Mouse (Mus musculus) cerebellum, adult 9-10 months (tissue): Measurements from ENCODE around the gene Lrrtm4.
A peak's percentile ranks its signal among the peaks of the same experiment; 100 is the strongest.

Experiments
- DNase-seq: peaks from one replicate; pipeline ENCODE4 v3.0.0; 2022

The Lrrtm4 gene

DNA sequence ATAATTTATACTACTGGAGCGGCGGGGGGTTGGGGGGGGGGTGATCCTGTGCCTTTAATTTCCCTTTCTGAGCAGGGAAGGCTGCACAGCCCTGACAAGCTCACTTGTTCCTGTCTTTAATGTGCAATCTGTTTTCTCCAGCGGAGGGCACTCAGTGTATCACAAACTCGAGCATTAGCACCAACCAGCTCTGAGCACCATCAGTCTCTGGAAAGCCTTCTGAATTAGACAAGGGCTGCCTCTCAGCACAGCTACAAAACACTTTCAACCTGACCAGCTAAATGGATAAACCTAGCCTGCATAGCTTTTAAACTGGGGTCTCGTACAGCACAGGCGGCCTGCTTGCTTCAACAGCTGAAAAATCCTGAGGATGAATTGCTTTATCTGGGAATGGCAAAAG, at the start of gene Lrrtm4:
TSS of gene Lrrtm4 (plus strand) at position 113 of the 400 bp plus-strand sequence.
- peak; percentile 32 for DNase-seq

DNA sequence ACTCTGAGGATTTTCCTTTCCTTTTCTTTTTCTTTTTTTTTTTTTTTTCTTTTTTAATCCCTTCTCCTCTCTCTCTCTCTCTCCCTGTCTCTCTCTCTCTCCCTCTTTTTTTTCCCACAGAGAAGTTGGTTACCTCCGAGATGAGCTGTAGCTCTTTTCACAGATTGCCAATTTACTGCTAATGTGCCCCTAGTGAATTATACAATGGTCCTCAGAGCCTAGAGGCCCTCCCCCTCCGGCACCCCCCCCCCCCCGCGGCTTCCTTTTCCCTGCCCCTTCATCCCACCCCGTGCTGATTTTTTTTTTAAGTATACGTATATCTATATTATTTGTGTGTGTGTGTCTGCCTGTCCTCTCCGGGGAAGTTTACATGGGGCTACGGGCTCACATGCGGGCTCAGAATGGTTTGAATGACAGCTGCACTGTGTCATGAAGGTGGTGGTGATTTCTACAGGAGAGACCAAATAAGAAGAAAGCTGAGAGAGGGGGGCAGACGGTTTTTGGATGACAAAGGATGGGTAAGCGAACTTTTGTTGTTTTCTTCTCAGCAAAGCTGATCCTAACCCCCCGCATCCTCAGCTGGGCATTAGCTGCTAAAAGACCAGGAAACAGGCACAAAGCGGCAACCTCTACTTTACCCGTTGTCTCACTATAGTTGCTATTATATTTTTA, 648 bp downstream of the Lrrtm4 start:
- no peak for DNase-seq

DNA sequence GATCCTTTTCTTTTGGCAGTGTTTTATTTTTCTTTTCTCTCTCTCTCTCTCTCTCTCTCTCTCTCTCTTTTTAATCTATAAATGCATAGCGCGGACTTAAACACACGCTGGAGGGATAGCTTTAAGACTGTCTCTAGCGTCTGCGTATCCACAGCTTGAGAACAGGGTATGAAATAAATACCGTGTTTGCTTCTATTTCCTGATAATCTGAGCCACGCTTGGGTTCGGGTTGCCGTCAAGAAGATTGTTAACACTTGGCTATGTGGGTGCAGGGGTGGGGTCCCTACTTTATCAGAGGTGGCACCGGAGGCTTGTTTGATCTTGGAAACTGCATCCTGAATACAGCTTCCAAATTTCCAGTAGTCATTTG, 1.2 kb downstream of the Lrrtm4 start:
- DNase-seq, result no peak

DNA sequence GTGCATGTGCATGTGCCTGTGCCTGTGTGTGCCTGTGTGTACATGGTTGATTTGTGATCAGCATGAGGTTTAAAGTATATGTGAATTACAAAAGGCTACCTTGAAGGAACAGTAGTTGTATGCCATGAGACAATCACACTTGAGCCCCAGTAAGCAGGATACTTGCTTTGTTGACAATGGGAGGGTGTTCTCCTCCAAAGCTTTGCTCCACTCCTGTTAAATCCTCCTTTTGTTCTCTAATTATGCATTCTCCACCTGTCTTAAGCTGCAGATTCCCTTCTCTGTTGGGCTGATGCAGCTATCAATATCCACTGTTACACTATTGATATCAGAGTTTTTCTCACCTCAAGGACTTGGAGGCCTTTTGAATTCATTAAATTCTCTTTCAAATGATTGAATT, 38.2 kb downstream of the Lrrtm4 start:
- no peak for DNase-seq

DNA sequence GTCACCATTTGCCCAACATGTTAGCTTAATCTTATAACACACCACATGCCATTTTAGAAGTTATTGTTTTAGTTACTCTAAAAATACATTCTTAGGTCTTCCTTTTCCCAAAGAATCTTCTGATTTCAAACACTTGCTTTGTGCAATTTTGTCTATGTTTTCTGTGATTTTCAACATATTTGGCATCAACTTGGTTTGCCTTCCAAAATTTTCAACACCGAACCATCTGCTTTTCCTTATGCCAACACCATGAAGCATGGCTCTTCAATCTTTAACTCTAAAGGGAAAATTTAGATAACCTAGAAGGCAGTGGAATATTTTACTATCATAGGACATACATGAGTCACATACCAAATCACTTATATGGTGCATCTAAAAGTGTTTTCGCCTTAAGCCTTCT, 59.3 kb downstream of the Lrrtm4 start:
- no peak for DNase-seq

DNA sequence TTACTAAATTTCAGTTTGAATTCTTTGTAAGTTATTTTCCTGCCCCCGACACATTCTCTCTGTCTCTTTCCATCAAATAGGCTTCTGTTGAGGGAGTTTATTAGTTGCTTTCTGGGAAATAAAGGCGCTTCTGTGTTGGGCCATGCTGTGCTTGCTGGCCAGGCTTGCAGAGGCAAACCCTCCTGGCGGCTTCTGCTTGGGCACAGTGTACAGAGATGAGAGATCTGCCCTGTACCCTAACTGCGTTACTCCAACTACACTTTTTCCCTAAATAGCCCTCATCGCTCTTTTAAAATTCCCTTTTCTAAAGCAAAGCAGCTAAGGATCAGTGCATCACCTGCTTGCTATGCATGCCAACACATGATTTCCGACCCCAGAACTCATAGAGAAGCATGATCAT, 60.6 kb downstream of the Lrrtm4 start:
- DNase-seq, result no peak

DNA sequence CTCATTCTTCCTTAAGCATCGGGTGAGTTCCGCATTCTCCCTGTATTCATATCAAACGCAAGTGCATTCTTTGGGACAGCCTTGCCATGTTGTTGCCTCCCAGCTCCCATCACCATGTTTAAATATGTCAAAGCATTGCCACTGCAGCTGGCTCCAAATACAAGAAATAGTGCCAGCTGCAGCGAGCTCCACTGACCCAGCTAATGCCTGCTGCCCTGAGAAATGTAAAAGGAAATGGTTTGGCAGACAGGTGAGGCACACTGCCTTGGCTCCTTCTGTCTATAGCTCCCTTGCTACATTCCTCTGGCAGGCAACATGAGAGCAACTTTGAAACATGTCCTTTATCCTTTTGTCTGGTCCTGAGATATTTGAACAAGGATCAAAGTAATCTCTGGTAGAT, 76.2 kb downstream of the Lrrtm4 start:
- no peak for DNase-seq

DNA sequence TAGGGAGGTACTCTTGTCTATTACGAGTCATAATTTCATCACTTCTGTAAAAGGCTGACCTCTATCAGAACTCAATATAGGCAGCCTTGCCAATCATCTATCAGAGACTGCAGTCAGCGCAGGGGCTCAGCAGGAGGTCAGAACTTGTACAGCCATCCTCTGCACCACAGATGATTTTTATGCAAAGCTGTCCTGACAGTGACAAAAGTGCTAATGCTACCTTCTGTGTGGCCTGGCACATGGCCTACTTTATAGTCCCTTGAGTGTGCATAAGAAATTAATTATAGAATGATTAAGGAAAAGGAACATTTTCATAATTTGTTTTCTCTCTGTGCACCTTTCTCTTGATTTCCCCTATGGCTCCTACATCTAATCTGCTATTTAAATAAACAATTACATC, 86.7 kb downstream of the Lrrtm4 start:
- peak; percentile 1 for DNase-seq

DNA sequence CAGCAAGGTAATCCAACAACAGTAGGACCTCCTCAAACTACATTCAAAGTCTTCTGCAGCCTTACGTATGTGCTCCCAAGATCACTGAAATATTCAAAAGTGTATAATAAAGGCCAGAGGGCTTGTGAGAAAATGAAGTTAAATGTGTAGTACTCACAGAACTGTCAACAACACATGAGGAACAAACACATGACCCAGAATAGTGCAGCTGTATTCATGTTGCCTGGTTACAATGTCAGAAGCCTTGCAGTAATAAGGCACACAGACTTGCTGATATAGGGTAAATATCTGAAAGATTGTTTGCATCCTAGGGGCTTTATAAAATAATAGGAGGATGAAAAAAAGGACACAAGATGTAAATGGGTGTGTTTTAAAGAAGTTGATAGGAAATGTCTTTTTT, 87.2 kb downstream of the Lrrtm4 start:
- no peak for DNase-seq

DNA sequence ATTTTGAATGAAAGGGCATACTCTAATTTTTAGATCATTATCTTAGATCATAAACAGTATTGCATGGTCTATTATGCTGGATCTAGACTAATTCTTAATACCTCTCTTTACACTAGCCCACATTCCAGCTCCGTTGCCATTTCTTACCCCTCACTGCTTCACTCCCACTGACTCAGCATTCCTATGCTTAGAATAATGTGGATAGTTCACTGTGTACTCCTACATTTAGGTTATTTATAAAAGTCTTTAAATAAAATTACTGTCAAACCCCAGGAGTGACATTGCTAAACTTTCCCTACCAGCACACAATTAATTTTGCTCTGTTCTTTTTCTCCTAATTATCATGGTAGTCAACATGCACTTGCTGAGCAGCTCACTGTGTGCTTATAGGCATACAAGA, 107.7 kb downstream of the Lrrtm4 start:
- DNase-seq, result no peak

DNA sequence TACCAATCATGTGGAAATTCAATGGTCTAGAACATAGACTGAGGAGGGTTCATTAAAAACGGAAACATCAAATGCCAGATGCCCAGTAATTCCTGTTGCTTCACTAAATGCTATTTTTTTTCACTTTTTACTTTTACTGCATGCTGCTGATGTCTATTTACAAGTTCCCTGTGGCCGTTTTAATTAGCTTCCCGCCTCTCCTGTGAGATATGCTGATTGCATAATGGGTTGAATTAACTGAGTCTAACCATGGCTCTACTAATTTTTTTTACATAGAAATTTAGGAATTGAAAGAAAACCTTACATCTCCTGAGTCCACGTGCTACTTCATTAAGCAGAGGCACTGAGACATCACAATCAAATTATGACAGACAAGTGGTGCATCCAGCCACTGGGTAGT, 143.9 kb downstream of the Lrrtm4 start:
- no peak for DNase-seq

DNA sequence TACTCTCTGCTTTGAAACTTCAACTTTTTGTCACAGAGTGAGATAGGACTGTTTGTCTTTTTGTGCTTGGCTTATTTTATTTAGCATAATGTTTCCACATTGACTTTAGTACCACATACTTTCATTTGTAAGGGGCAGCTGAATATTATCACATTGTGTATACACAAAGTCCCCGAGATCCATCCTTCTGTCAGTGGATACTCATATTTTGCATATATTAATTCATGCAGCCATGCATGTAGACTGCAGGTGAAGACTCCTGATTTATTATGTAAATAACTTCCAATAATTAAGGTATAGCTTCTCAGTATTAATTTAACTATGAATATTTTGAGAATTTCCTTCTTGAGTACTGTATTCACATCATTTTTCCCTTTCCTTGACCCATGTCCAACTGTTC, 163.2 kb downstream of the Lrrtm4 start:
- DNase-seq, result no peak

DNA sequence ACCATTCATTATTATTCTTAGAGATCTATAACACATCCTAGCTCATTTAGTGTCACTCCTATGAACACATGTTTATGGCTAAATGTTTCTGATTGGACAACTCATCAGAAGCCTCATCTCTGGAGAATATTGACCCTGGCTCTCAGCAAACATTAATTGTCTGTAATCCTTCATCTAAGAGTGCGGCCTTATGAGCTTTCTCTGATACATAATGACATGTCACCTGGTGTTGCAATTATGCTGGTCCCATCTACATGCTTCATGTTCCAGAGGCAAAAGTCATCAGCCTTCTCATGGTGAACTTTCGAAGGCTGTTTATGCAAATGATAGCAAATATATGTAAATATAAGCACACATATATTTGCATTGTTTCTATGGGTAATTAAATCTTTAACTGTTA, 163.7 kb downstream of the Lrrtm4 start:
- DNase-seq, result no peak

DNA sequence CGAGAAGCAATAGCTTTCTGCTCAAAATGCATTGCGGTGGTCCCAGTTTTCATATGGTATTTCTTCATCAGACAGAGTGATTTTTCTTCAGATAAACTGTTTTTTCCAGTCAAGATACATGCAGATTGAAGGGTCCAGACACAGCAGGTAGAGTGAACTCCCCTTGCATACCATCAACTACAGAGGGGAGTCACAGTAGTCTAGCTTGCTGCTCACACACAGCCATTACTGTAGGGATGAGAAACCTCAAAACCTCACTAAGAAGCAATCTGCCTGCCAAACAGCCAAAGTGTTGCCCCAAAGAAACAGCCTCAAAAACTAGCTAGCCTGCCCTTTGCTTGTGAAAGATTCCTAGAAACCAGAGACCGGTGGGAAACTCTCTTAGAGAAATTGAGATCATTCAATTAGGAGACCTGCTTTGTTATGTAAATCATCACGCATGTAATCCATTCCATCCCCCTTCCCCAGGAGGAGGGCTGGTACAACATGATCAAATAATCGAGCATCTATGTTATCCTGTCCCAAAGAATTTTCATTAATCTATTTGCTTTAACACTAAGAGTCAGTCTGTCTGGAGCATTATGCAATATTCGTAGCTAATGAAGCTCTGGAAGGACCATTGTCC, 166.9 kb downstream of the Lrrtm4 start:
- no peak for DNase-seq

DNA sequence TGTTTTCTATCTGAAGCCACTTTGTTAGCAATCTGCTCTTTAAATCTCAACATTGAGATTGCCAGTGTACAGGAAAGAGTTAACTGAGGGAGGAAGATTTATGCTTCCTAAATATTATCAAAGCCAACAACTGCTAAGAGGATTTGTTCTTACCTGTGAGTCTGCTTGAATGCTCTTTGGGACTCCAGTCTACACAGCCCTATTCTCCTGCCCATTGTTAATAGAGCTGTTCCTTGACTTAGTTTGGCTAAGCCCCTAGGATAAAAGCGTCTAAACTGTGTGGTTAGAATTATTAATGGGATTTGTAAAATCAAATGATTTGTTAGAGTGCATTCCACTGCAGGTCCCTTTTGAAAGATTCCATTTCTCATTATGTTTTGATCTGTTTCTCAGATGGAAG, 168.1 kb downstream of the Lrrtm4 start:
- DNase-seq, result no peak

DNA sequence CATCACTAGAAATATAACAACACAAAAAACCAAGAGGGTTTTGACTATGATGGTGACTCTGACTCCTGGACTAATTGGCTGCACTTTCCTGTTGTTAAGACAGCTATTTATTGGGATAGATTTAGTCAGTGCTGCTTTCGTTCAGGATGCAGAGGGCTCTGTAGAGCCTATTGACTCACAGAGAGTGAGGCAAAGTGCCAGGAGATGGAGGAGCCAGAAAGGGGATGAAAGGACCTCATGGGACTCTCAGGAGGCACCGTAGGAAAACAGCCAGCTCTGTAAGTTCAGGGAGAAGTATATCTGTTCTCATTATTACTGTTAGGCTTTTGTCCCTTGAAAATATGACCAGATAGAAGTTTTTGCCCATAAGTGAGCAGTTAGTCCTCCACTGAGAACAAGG, 190.8 kb downstream of the Lrrtm4 start:
- DNase-seq, result no peak

DNA sequence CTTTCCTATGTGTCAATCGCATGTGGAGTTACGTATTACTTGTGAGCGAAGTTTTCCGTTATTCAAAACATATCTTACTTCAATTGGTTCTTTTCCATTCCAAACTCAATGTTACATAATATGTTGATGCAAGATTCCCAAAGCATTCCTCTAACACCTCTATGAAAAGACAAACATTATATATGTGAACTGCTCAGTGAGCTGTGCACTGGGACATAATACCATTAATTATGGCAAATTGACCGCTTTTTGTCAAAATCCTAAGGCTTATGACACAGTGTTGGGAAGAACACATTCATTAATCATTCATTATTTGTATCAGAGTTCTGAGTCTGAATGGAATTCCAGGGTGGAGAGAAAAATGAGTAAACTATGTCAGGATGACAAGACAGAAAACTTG, 191.6 kb downstream of the Lrrtm4 start:
- DNase-seq, result no peak

DNA sequence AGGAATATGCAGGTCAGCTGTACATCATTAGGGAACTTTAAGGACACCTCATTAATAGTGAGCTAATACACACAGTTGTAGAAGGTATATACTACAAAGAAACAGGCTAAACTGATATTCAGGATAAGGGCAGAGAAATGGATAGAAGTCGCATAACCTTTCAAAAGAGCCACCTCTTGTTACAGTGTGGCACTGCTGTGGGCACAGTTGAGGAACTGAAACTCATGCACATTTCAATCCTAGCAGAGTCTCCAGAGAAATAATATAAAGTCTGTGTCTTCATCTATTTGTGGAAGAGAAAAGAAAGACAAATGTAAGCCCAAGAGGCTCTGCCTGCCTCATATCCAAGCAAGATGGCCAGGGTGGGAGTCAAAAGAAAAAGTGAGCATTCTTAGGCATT, 242.9 kb downstream of the Lrrtm4 start:
- DNase-seq, result no peak

DNA sequence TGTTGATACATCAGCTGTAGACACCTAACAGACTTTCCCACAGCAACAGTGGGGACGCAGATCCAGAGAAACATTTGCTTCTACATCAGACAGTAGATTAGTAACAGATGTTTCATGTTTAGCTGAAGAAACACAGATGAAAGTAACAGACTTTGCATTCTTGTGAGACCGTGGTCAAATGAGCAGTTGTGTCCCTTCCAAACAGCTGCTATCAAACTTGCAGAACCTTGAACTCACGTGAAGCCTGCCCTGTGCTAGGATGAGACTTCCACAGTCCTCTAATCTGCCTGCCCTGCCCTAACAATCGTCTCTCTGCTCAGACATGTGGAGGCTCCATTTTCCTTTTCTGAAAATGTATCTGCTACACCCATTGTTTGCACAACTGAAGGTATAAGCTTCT, 245.3 kb downstream of the Lrrtm4 start:
- DNase-seq, result no peak

DNA sequence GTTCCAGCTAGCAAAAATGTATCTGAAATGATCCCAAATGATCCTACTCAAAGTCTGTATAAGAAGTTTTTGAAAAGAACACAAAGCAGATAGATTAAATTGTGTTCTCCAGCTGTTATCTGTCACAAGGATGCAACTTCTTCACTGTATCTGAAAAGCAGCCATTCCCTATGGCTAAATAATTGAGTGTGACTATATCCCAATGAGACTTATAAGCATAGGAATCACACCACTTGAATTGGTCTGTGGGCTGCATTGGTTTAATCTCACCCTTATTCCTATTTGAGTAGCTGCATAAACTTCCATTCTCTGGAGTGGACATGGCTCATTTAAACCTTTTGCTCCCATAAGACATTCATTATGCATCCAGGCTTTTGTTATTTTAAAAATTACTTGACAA, 245.9 kb downstream of the Lrrtm4 start:
- no peak for DNase-seq

DNA sequence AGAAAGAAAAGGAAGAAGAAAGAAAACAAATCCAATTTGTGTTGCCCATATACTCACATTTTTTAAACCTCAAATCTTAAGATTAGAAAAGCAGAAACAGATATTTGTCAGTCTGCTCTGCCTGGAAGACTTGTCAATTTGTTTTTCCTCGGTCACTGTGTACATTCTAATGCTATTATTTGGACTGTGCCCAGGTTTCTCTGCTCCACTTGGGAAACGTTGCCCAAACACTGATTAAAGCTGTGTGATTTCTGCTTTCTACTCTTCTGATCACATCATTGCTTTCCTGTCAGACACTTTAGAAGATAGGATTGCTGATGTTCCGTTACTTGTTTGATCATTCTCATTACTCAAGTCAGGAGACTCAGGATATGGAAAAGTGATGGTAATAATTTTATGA, 247.1 kb downstream of the Lrrtm4 start:
- DNase-seq, result no peak

DNA sequence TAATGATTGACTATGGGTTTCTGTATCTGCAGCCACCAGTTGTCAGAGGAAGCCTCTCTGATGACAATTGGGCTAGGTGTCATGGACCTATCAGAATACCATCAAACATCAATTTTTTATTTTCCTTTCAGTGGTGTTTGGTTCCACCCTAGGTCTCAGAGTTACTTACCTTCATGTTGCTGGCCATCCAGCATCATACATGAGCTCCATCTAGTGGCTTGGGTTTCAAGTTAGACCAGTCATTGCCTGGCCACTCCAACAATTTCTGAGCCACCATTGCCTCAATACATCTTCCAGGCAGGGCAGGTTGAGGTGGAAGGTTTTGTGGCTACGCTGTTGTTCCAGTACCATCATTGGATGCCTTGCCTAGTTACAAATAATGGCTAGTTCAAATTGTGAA, 268.3 kb downstream of the Lrrtm4 start:
- DNase-seq, result peak; percentile 3

DNA sequence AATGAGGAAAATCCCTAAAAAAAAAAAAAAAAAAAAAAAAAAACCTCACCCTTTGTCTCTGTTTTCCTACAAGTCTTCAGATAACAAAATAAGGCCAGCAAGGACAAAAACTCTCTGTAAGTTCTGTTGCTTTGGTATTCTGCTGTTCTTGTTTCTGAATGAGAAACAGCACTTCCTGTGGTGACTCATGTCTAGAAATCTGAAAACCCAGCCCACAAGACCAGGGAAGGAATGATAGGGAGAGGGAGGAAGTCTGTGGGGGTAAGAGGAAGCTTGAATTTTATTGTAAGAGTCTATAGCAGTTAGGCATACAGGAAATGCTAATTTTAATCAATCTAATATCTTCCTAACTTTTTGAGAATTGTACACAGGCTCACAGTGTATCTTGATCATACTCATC, 283.2 kb downstream of the Lrrtm4 start:
- DNase-seq, result no peak

DNA sequence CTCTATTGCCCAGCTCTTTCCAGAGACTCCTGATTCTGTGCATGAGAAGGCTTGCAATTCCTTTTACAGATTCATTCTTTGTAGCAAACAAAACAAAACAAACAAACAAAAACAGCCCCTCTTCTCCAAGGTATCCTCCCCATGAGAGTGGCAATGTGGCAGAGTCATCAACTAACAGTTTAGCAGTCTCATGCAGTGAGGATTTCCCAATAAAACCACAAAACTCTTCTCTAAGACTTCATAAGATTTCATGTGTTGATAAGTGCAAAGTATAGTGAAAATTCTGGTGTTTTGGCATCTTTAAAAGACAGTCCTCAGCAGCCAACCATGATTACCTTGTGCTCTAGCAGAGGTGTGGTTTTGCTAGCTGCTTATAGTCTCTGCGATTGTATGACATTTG, 284.9 kb downstream of the Lrrtm4 start:
- DNase-seq, result no peak

DNA sequence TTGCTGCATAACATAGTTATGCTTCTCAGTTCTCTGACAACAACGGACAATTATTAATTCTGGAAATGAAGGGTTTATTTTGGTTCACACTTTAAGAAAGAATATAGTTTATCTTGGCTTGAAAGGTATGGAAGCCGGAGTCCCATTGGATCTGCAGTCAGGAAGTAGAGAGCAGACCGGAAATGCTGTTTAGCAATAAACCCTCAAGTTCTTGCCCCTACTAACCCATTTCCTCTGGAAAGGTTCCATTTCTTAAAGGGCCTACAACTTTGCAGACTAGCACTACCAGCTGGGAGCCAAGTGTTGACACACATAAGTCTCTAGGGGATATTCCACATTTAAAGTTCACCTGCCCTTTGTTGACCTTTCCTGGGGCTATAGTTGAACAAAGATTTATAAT, 309.7 kb downstream of the Lrrtm4 start:
- DNase-seq, result no peak
